Mouse (Mus musculus): Measurements from ENCODE around the gene Tm4sf1. TPM values are rescaled to one million over a fixed set of nuclear protein-coding genes. Genes with fewer than 3 reads are reported as not detected.

Gene Tm4sf1
- total RNA-seq, 2 experiments from 2014 or later, result not detected

GRCm38 (mm10) chr3:57288944-57289491 is 12.8 kb downstream of the Tm4sf1 start:
- no peak for ATAC-seq (replicated peaks; ENCODE audit: poor library complexity, severe bottlenecking)

- peak; percentile 55 for ATAC-seq (replicated peaks; ENCODE audit: poor library complexity, severe bottlenecking)
These were observed 13.7 kb downstream of the Tm4sf1 start for GRCm38 (mm10) chr3:57287854-57288720.

GRCm38 (mm10) chr3:57287438-57287837 is 14.3 kb downstream of the Tm4sf1 start:
- ATAC-seq (replicated peaks; ENCODE audit: poor library complexity, severe bottlenecking), result no peak

- ATAC-seq (replicated peaks; ENCODE audit: poor library complexity, severe bottlenecking), result no peak
These were observed 23.6 kb downstream of the Tm4sf1 start for GRCm38 (mm10) chr3:57278225-57278624.

- ATAC-seq (replicated peaks; ENCODE audit: poor library complexity, severe bottlenecking), result no peak
These were observed 24.3 kb downstream of the Tm4sf1 start for GRCm38 (mm10) chr3:57277453-57277852.

GRCm38 (mm10) chr3:57276821-57277220 is 25.0 kb downstream of the Tm4sf1 start:
- no peak for ATAC-seq (replicated peaks; ENCODE audit: poor library complexity, severe bottlenecking)

- ATAC-seq (replicated peaks; ENCODE audit: poor library complexity, severe bottlenecking), result no peak
These were observed 32.8 kb downstream of the Tm4sf1 start for GRCm38 (mm10) chr3:57268994-57269393.

- ATAC-seq (replicated peaks; ENCODE audit: poor library complexity, severe bottlenecking), result peak; percentile 75
These were observed 34.1 kb downstream of the Tm4sf1 start for GRCm38 (mm10) chr3:57267559-57268173.

- ATAC-seq (replicated peaks; ENCODE audit: poor library complexity, severe bottlenecking), result peak; percentile 47
These were observed 48.7 kb downstream of the Tm4sf1 start for GRCm38 (mm10) chr3:57253041-57253440.

- peak; percentile 99 for ATAC-seq (replicated peaks; ENCODE audit: poor library complexity, severe bottlenecking)
These were observed 49.2 kb downstream of the Tm4sf1 start for GRCm38 (mm10) chr3:57252551-57252950.

- peak; percentile 59 for ATAC-seq (replicated peaks; ENCODE audit: poor library complexity, severe bottlenecking)
These were observed 56.5 kb downstream of the Tm4sf1 start for GRCm38 (mm10) chr3:57245242-57245641.

Other genes starting within 250 kb of the Tm4sf1 start
- not detected in 2 replicates for gene Tm4sf4, start 123.3 kb upstream of the Tm4sf1 start, total RNA-seq (2014; fragmentation: Nextera tagmentation)
- not detected in 2 replicates for gene Tm4sf4, start 123.3 kb upstream of the Tm4sf1 start, total RNA-seq (2017)

Data from granulocyte monocyte progenitor cell, adult 5-6 weeks (primary cell).